Mouse (Mus musculus) cerebellum, adult 2 months (tissue): ENCODE data around the gene Insl3.

ENCODE experiments used
- CTCF ChIP-seq: fragments of 200-500 bp; IDR thresholded peaks from 2 replicates; pipeline ENCODE4 v1.5.1; 2011; ENCODE audit warnings: low read depth, mild to moderate bottlenecking, control low read depth, low read length, moderate library complexity, borderline replicate concordance; ENCODE audit not compliant: insufficient read depth
- POLR2A ChIP-seq: fragments of 200-500 bp; IDR thresholded peaks from 2 replicates; pipeline ENCODE4 v1.6.1; 2011; ENCODE audit warnings: low read length, control low read depth, borderline replicate concordance; ENCODE audit not compliant: insufficient read depth

GRCm38 (mm10) chr8:71676020-71676741 lies 12.8 kb upstream of the Insl3 start, which contains the start of gene Jak3:
- peak; percentile 90 for TF ChIP-seq POLR2A
- no peak for TF ChIP-seq CTCF
